Mouse (Mus musculus): ENCODE results near the gene Trim45. TPM values are rescaled to one million over a fixed set of nuclear protein-coding genes. Genes with fewer than 3 reads are reported as not detected.
A peak's percentile ranks its signal among the peaks of the same experiment; 100 is the strongest.

The Trim45 gene
- total RNA-seq (2018; cell fraction: chromatin; rRNA removed), result 1 to 10 TPM in 20 of 26 experiments, under 1 TPM in 6; 0.33 to 4.4 (median 1.6) TPM
- total RNA-seq (2018; cell fraction: cytosol; rRNA removed), result 1 to 10 TPM in 22 of 26 experiments, under 1 TPM in 4; 0.43 to 2.3 (median 1.7) TPM
- 1 to 10 TPM in 23 of 26 experiments, under 1 TPM in 3; 0.88 to 3.7 (median 1.6) TPM for total RNA-seq (2018; cell fraction: nucleus; rRNA removed)
- 0.89 to 1.6 TPM (median 1.2 TPM) in 3 replicates for polyA plus RNA-seq (2018)

- Histone ChIP-seq H3K4me3 (ENCODE audit: inconsistent target) (peak within 1 kb of the TSS; percentile 70), H3K36me3 (ENCODE audit: inconsistent target) (no peaks in the 10 kb centered on the region), H3K27ac (peak within 1 kb of the TSS; percentile 61), H3K79me2 (ENCODE audit: inconsistent target) (no peaks in the 10 kb centered on the region)
- under 1% methylated on average over 39 of the region's 39 CpGs for WGBS (ENCODE audit: missing documents)
These were observed at the start of gene Trim45 for GRCm38 (mm10) chr3:100921825-100922505. Gene Trim45 (plus strand): TSS chr3:100922202.

DNA sequence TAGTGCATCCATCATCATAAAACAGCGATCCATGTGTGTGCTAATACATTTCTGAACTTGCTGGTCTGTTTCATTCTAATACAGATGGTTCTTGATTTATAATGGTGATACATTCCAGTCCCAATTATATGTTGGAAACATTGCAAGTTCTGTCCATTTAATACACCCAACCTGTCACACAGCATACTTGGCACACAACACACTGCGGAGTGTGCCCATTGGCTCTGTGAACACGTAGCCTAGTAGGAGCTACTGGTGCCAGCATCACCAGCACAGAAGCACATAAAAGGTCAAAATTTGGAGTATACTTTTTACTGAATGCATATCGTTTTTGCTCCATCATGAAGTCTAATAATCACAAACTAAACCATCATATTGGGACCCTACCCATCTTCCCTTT is 44.9 kb upstream of the Trim45 start:
- H3K36me3 ChIP-seq (ENCODE audit: inconsistent target), result no peaks in the 10 kb centered on the region
- H3K4me3 ChIP-seq (ENCODE audit: inconsistent target), result no peak overlapping the region
- no peak overlapping the region for H3K27ac ChIP-seq
- H3K79me2 ChIP-seq (ENCODE audit: inconsistent target), result no peaks in the 10 kb centered on the region
- 98% methylated on average over 4 of the region's 4 CpGs for WGBS (ENCODE audit: missing documents)

- 93% methylated on average over 6 of the region's 6 CpGs for WGBS (ENCODE audit: missing documents)
These were observed 40.6 kb upstream of the Trim45 start for GRCm38 (mm10) chr3:100881403-100881802.

DNA sequence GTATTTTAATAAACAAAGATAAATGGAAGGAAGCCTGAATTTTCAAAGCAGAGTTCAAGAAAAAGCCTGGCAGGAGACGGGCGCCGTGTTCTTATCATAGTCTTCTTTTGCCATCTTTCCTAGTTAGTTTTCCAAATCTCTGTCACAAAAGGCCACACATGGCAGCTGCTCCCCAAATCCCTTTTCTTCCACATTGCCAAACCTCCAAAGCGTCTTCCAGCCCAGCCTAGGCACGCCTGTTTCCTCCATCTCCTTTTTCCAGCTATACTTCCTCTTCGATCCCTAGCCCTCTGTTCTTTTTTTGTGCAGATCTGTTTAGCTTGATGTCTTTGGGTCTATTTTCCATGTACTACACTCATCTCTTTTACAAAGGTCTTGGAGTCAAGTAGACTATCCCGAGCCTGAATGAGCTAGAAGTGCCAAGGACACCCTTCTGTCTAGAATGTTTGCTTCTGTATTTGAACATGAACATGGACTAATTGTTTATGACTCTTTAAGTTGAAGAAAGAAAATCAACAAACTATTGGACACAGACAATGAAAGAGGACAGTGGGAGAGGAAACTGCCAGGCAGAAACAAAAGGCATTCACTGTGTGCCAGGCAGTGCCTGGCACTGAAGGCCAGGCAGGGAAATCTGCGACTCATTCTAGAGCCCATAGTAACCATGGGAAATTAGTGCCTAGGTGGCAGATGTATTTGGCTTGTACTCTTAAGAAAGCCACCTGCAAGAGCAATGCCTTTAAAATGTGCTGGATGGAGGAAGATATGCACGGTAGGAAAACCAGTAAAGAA is 40.0 kb upstream of the Trim45 start:
- no peak overlapping the region for H3K4me3 ChIP-seq (ENCODE audit: inconsistent target)
- 96% methylated on average over 9 of the region's 9 CpGs for WGBS (ENCODE audit: missing documents)

More at GRCm38 (mm10) chr3:100881403-100881802, 40.6 kb upstream of the Trim45 start:
- Histone ChIP-seq H3K79me2 (ENCODE audit: inconsistent target) (no peaks in the 10 kb centered on the region), H3K36me3 (ENCODE audit: inconsistent target) (no peaks in the 10 kb centered on the region), H3K4me3 (ENCODE audit: inconsistent target) (no peak overlapping the region), H3K27ac (no peak overlapping the region)

GRCm38 (mm10) chr3:100889234-100889633 is 32.8 kb upstream of the Trim45 start:
- Histone ChIP-seq H3K27ac (peak overlapping the region; percentile 76), H3K79me2 (ENCODE audit: inconsistent target) (no peaks in the 10 kb centered on the region), H3K36me3 (ENCODE audit: inconsistent target) (no peaks in the 10 kb centered on the region), H3K4me3 (ENCODE audit: inconsistent target) (no peak overlapping the region)
- 92% methylated on average over 1 of the region's 1 CpGs for WGBS (ENCODE audit: missing documents)

More for the DNA sequence above, 40.0 kb upstream of the Trim45 start:
- no peak overlapping the region for H3K27ac ChIP-seq
- no peaks in the 10 kb centered on the region for H3K36me3 ChIP-seq (ENCODE audit: inconsistent target)
- H3K79me2 ChIP-seq (ENCODE audit: inconsistent target), result no peaks in the 10 kb centered on the region

GRCm38 (mm10) chr3:100890406-100890805 is 31.6 kb upstream of the Trim45 start:
- Histone ChIP-seq H3K79me2 (ENCODE audit: inconsistent target) (no peaks in the 10 kb centered on the region), H3K4me3 (ENCODE audit: inconsistent target) (no peak overlapping the region), H3K27ac (peak overlapping the region; percentile 76; the same call in 1 of the 2 replicates), H3K36me3 (ENCODE audit: inconsistent target) (no peaks in the 10 kb centered on the region)
- whole genome bisulfite sequencing (ENCODE audit: missing documents), result 93% methylated on average over 3 of the region's 3 CpGs

- Histone ChIP-seq H3K36me3 (ENCODE audit: inconsistent target) (no peaks in the 10 kb centered on the region), H3K27ac (no peak overlapping the region)
- WGBS (ENCODE audit: missing documents), result 87% methylated on average over 11 of the region's 11 CpGs
These were observed 29.3 kb upstream of the Trim45 start for GRCm38 (mm10) chr3:100892383-100893335.

GRCm38 (mm10) chr3:100895500-100895899 is 26.5 kb upstream of the Trim45 start:
- Histone ChIP-seq H3K4me3 (ENCODE audit: inconsistent target) (no peak overlapping the region), H3K79me2 (ENCODE audit: inconsistent target) (no peaks in the 10 kb centered on the region), H3K36me3 (ENCODE audit: inconsistent target) (no peaks in the 10 kb centered on the region), H3K27ac (no peak overlapping the region)
- 95% methylated on average over 6 of the region's 6 CpGs for WGBS (ENCODE audit: missing documents)

More at GRCm38 (mm10) chr3:100892383-100893335, 29.3 kb upstream of the Trim45 start:
- Histone ChIP-seq H3K79me2 (ENCODE audit: inconsistent target) (no peaks in the 10 kb centered on the region), H3K4me3 (ENCODE audit: inconsistent target) (no peak overlapping the region)

DNA sequence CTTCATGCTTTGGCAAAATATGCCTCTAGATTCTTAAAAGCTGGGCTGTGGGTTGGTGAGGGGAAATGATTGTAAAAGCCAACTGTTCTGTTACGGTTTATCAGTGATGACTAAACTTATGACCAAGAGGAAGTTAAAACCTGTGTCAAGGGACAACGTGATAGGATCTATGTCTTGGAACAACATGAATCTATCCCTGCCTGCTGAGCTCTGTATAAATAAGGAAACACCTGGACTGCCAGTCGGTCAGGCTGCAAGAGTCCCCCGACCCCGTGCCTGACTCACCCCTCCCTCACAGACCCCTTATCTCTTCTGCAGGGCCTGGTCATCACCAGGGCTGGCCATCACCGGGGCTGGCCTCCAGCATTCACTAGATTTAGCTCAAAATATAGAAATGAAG is 15.9 kb upstream of the Trim45 start:
- Histone ChIP-seq H3K4me3 (ENCODE audit: inconsistent target) (no peak overlapping the region), H3K27ac (no peak overlapping the region)
- WGBS (ENCODE audit: missing documents), result 7% methylated on average over 6 of the region's 6 CpGs

DNA sequence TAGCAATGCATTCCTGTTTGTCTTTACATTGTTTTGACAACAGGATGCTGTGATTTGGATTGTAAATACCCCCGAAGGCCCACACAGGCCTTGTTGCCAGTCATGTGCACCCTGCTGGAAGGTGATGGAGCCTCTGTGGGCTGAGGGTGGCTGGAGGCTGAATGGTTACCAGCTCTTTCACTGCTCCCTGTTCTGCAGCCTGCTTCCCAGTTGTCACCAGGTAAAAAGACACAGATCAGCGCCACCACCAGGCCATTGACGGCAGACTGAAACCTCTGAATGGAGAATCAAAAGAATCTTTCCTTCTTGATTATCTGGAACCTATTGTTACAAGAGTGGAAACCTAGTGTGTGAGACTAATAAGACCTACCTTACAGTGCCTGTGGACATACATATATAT is 15.1 kb upstream of the Trim45 start:
- 67% methylated on average over 3 of the region's 3 CpGs for WGBS (ENCODE audit: missing documents)
- Histone ChIP-seq H3K27ac (no peak overlapping the region), H3K79me2 (ENCODE audit: inconsistent target) (no peaks in the 10 kb centered on the region), H3K4me3 (ENCODE audit: inconsistent target) (no peak overlapping the region), H3K36me3 (ENCODE audit: inconsistent target) (no peaks in the 10 kb centered on the region)

More for the DNA sequence above, 15.9 kb upstream of the Trim45 start:
- no peaks in the 10 kb centered on the region for H3K36me3 ChIP-seq (ENCODE audit: inconsistent target)
- no peaks in the 10 kb centered on the region for H3K79me2 ChIP-seq (ENCODE audit: inconsistent target)

- Histone ChIP-seq H3K4me3 (ENCODE audit: inconsistent target) (no peak overlapping the region), H3K79me2 (ENCODE audit: inconsistent target) (no peaks in the 10 kb centered on the region), H3K27ac (no peak overlapping the region), H3K36me3 (ENCODE audit: inconsistent target) (no peaks in the 10 kb centered on the region)
- WGBS (ENCODE audit: missing documents), result 15% methylated on average over 6 of the region's 6 CpGs
These were observed 13.4 kb upstream of the Trim45 start for GRCm38 (mm10) chr3:100908594-100908993.

- Histone ChIP-seq H3K27ac (no peak overlapping the region), H3K79me2 (ENCODE audit: inconsistent target) (no peaks in the 10 kb centered on the region), H3K4me3 (ENCODE audit: inconsistent target) (no peak overlapping the region), H3K36me3 (ENCODE audit: inconsistent target) (no peaks in the 10 kb centered on the region)
- WGBS (ENCODE audit: missing documents), result 88% methylated on average over 5 of the region's 5 CpGs
These were observed 11.4 kb upstream of the Trim45 start for GRCm38 (mm10) chr3:100910621-100911020.

DNA sequence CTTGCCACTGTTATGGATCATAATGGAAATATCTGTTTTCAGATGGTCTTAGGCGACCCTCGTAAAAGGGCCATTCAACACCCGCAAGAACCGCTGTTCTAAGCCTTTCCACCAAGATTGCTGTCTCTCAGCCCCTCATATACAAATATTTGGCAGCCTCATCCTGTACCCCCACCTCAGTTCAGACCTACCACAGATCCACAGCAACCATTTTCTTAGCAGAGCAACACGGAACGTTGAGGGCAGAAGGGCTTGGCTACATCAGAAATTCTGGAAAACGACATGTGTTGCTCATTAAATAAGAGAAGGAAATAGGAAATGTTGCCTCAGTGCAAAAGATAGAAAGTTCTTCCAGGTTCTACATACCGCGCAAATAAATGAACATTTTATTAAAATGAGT is 11.0 kb upstream of the Trim45 start:
- Histone ChIP-seq H3K36me3 (ENCODE audit: inconsistent target) (no peaks in the 10 kb centered on the region), H3K79me2 (ENCODE audit: inconsistent target) (no peaks in the 10 kb centered on the region), H3K27ac (no peak overlapping the region), H3K4me3 (ENCODE audit: inconsistent target) (no peak overlapping the region)
- 94% methylated on average over 9 of the region's 9 CpGs for WGBS (ENCODE audit: missing documents)

All from macrophage (primary cell).